Mouse (Mus musculus) heart, postnatal 0 days (tissue): Measurements from ENCODE around the gene Zfp777. TPM values are rescaled to one million over a fixed set of nuclear protein-coding genes. Genes with fewer than 3 reads are reported as not detected.

Experiments
- ATAC-seq: fragments of 200-750 bp; cut with Nextera tagmentation; 2 replicates; pipeline ENCODE4 v1.8.0; 2017; ENCODE audit warnings: low read depth, moderate number of reproducible peaks, moderate library complexity; ENCODE audit not compliant: insufficient read depth
- DNase-seq: peaks from one replicate; pipeline ENCODE4 v3.0.0-alpha.2; 2016; ENCODE audit warnings: low spot score
- H3K27ac ChIP-seq: fragments of 300-500 bp; sonication (generic); 2 replicates; pipeline ENCODE4 v1.5.1; 2014; ENCODE audit warnings: low read depth, mild to moderate bottlenecking
- H3K27me3 ChIP-seq: fragments of 300-500 bp; sonication (generic); 2 replicates; pipeline ENCODE4 v1.6.1; 2014; ENCODE audit warnings: low read length, mixed read lengths; ENCODE audit not compliant: control insufficient read depth, insufficient read depth
- H3K36me3 ChIP-seq: fragments of 300-500 bp; sonication (generic); replicated peaks from 2 replicates; pipeline ENCODE4 v1.6.1; 2014; ENCODE audit warnings: low read length, mixed read lengths; ENCODE audit not compliant: control insufficient read depth, insufficient read depth
- H3K4me1 ChIP-seq: fragments of 300-500 bp; sonication (generic); 2 replicates; pipeline ENCODE4 v1.6.1; 2014; ENCODE audit warnings: antibody characterized with exemption; ENCODE audit not compliant: control insufficient read depth, insufficient read depth
- H3K4me2 ChIP-seq: fragments of 300-500 bp; sonication (generic); 2 replicates; pipeline ENCODE4 v1.6.1; 2014; ENCODE audit warnings: low read depth, mild to moderate bottlenecking, low read length, moderate library complexity
- H3K4me3 ChIP-seq: fragments of 300-500 bp; sonication (generic); 2 replicates; pipeline ENCODE4 v1.5.1; 2014; ENCODE audit warnings: low read depth, low read length
- H3K9ac ChIP-seq: fragments of 300-500 bp; sonication (generic); replicated peaks from 2 replicates; pipeline ENCODE4 v1.6.1; 2014; ENCODE audit warnings: low read depth, low read length, mixed read lengths
- H3K9me3 ChIP-seq: fragments of 300-500 bp; sonication (generic); replicated peaks from 2 replicates; pipeline ENCODE4 v1.6.1; 2016; ENCODE audit warnings: low read length; ENCODE audit not compliant: control insufficient read depth
- CTCF ChIP-seq: IDR thresholded peaks from 2 replicates; pipeline ENCODE4 v1.5.1; 2016; ENCODE audit warnings: antibody characterized with exemption, control low read depth, low read depth
- EP300 ChIP-seq: IDR thresholded peaks from 2 replicates; pipeline ENCODE4 v1.6.1; 2016; ENCODE audit warnings: antibody characterized with exemption, low read depth
- WGBS: fragments of 180-500 bp; shearing (Covaris S2); extraction: QIAGEN DNeasy Blood & Tissue Kit; methylation state at CpG from one replicate; pipeline ENCODE4 v1.1.7; 2014; 5-methylcytosine and 5-hydroxymethylcytosine counted together
- polyA plus RNA-seq: library from polyadenylated mRNA; unstranded; fragments of >200 nt; fragmentation: Nextera tagmentation; extraction: Ambion mirVana; gene quantifications from 2 replicates; pipeline ENCODE4 v1.2.1, GENCODE M21; 2015
- total RNA-seq: library from RNA; depleted of rRNA; stranded (reverse); fragments of >200 nt; gene quantifications from 2 replicates; pipeline ENCODE4 v1.2.3, GENCODE M21; 2014; ENCODE audit warnings: low replicate concordance

The Zfp777 gene
- total and polyA plus RNA-seq, 2 experiments from 2014 or later: 2.4 to 9.6 TPM

- ATAC-seq: no peak
- no peak for DNase-seq
- H3K4me1 ChIP-seq: no peaks in the 10 kb centered on the region
- H3K9me3 ChIP-seq: no peaks in the 10 kb centered on the region
- H3K27me3 ChIP-seq: no peaks in the 10 kb centered on the region
- H3K4me2 ChIP-seq: no peak overlapping the region
- TF ChIP-seq EP300: no peak
- TF ChIP-seq CTCF: no peak
- WGBS: 92% methylated on average over 14 of the region's 14 CpGs
- H3K36me3 ChIP-seq: peaks cover 76% of the 10 kb centered on the region
- no peak overlapping the region for H3K9ac ChIP-seq
- H3K4me3 ChIP-seq: no peak overlapping the region
- H3K27ac ChIP-seq: no peak overlapping the region
Measured at GRCm38 (mm10) chr6:48064451-48064850, 15.7 kb upstream of the Zfp777 start.

GRCm38 (mm10) chr6:48063940-48064339 is 15.2 kb upstream of the Zfp777 start:
- Histone ChIP-seq H3K9ac (no peak overlapping the region), H3K4me3 (no peak overlapping the region), H3K36me3 (peaks cover 73% of the 10 kb centered on the region), H3K4me1 (no peaks in the 10 kb centered on the region), H3K9me3 (no peaks in the 10 kb centered on the region), H3K27ac (no peak overlapping the region), H3K27me3 (no peaks in the 10 kb centered on the region), H3K4me2 (no peak overlapping the region)
- 96% methylated on average over 28 of the region's 28 CpGs for WGBS
- DNase-seq (no peak), ATAC-seq (no peak)
- TF ChIP-seq CTCF (no peak), EP300 (no peak)

GRCm38 (mm10) chr6:48060895-48061294 is 12.2 kb upstream of the Zfp777 start:
- WGBS: 82% methylated on average over 1 of the region's 1 CpGs
- Histone ChIP-seq H3K27ac (no peak overlapping the region), H3K4me1 (no peaks in the 10 kb centered on the region), H3K36me3 (peaks cover 43% of the 10 kb centered on the region), H3K4me2 (no peak overlapping the region), H3K9me3 (no peaks in the 10 kb centered on the region), H3K4me3 (no peak overlapping the region), H3K27me3 (no peaks in the 10 kb centered on the region), H3K9ac (no peak overlapping the region)
- DNase-seq (no peak), ATAC-seq (no peak)
- no peak for TF ChIP-seq EP300
- no peak for TF ChIP-seq CTCF

- no peaks in the 10 kb centered on the region for H3K9me3 ChIP-seq
- no peak for DNase-seq
- no peaks in the 10 kb centered on the region for H3K27me3 ChIP-seq
- H3K4me3 ChIP-seq: no peak overlapping the region
- no peak overlapping the region for H3K4me2 ChIP-seq
- ATAC-seq: no peak
- H3K36me3 ChIP-seq: peaks cover 39% of the 10 kb centered on the region
- no peak overlapping the region for H3K27ac ChIP-seq
- no peaks in the 10 kb centered on the region for H3K4me1 ChIP-seq
- H3K9ac ChIP-seq: no peak overlapping the region
- TF ChIP-seq EP300 (no peak), CTCF (no peak)
- 88% methylated on average over 2 of the region's 2 CpGs for WGBS
Measured at GRCm38 (mm10) chr6:48060421-48060820, 11.7 kb upstream of the Zfp777 start.

GRCm38 (mm10) chr6:48052136-48052535 is 3.4 kb upstream of the Zfp777 start:
- Histone ChIP-seq H3K4me3 (no peak overlapping the region), H3K9me3 (no peaks in the 10 kb centered on the region), H3K4me1 (peaks cover 4% of the 10 kb centered on the region), H3K4me2 (no peak overlapping the region), H3K27me3 (peaks cover 6% of the 10 kb centered on the region; the same call in 1 of the 2 replicates), H3K9ac (no peak overlapping the region), H3K27ac (no peak overlapping the region), H3K36me3 (no peaks in the 10 kb centered on the region)
- DNase-seq: no peak
- 79% methylated on average over 6 of the region's 6 CpGs for WGBS
- TF ChIP-seq CTCF (no peak), EP300 (no peak)
- no peak for ATAC-seq

- 73% methylated on average over 2 of the region's 2 CpGs for WGBS
- no peak overlapping the region for H3K9ac ChIP-seq
- DNase-seq (no peak), ATAC-seq (no peak)
- no peak overlapping the region for H3K4me3 ChIP-seq
- peaks cover 5% of the 10 kb centered on the region for H3K4me1 ChIP-seq
- no peaks in the 10 kb centered on the region for H3K36me3 ChIP-seq
- H3K27me3 ChIP-seq: peaks cover 6% of the 10 kb centered on the region; the same call in 1 of the 2 replicates
- no peak overlapping the region for H3K27ac ChIP-seq
- H3K4me2 ChIP-seq: no peak overlapping the region
- no peaks in the 10 kb centered on the region for H3K9me3 ChIP-seq
- no peak for TF ChIP-seq EP300
- no peak for TF ChIP-seq CTCF
Measured at GRCm38 (mm10) chr6:48051666-48052065, 3.0 kb upstream of the Zfp777 start.
